Mouse (Mus musculus): ENCODE data around the gene Trim7.
"Not testable (repeated sequence)": the region's sequence is repeated elsewhere in the genome, so short reads cannot be mapped to it uniquely, and the experiment has no call there.

Gene Trim7

DNA sequence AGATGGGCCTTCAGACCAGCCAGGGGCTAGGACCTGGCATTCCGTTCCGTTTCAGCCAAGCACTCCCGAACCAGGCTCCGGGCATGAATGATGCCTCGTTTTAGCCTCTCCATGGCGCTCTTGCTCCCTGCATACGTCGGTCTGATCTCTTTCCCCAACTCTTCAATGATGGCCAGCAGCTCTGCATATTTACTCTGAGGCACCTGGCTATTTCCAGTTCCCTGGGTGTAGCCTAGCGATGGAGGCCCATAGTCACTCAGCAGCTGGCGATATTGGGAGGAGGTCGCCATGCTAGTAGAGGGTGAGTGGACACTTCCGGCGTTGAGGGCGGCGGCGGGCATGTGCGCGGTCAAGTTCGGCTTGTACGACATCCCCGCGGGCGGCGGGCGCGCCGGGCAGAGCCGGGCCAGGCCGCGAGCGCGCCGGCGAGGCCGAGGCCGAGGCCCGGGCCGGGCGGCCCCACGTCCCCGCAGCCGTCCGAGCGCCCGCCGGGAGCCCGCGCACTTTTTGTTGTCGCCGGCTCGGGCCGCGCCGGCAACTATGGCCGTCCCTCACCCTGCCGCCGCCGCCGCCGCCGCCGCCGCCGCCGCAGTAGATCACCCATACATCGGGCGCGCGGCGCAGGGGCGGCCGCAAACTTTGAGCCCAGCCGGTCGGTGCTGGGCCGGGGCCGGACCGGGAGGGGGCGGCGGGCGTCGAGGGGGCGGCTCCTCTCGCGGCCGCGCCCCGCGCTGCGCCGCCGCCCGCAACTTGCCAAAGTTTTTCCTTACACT, at the start of gene Trim7, which contains the start of gene Gm12184:
Trim7 (plus strand) TSS at position 162 of the 773 bp plus-strand sequence.
Gm12184 (minus strand) TSS at position 677 of the 773 bp plus-strand sequence.
- not testable (repeated sequence) for DNase-seq (ENCODE audit: low spot score in 2 of 2)

DNA sequence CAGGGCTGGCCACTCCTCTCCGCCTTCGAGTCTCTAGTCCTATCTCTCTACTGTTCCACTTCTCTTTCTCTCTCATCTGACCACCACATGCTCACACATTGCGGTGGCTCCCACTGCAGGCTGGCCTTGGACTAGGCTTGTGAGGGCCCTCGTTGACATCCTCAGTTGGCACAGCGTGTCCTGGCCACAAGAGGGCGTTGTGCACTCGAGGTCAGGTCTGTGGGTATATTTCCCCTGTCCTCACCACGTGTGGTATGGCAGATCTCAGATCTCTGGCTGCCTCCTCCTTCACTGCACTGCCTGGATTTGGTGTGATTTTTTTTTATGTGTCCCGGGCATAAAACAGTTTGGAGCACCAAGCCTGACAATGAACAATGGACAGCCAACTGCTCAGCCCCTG, 49.3 kb upstream of the Trim7 start:
- no peak for DNase-seq (ENCODE audit: low spot score in 2 of 2)

DNA sequence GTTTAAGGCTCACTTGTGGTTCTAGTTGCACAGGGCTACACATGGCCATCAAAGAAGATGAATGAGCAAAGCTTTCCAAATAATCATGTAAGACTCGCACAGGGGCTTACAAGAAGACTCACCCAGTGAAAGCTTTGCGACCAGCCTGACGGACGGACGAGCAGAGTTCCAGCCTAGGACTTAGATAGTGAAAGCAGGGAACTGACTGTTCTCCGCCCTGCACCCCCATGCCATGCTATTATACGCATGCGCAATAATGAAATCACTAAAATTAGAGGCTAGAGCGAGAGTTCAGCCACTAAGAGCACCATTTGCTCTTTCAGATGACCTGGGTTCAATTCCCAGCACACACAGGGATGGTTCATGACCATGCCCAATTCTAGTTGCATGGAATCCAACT, 48.6 kb upstream of the Trim7 start:
- no peak for DNase-seq (ENCODE audit: low spot score in 2 of 2)

DNA sequence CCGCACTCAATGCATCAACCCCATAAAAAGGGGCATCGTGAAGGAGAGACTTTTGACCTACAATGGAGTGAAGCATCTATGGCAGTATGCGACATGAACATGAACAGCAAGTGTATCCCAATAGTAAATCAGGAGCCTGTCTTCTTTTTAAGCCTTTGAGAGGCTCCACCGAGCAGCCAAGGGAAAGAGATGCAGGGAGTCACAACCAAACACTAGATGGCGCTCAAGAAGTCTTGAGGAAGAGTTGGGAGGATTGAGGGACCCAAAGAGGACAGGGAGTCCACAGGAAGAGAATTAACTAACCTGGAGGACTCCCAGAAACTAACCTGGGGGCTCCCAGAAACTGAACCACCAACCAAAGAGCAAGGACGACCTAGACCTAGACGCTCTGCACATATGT, 46.5 kb upstream of the Trim7 start:
- DNase-seq (ENCODE audit: low spot score in 2 of 2) = no peak

DNA sequence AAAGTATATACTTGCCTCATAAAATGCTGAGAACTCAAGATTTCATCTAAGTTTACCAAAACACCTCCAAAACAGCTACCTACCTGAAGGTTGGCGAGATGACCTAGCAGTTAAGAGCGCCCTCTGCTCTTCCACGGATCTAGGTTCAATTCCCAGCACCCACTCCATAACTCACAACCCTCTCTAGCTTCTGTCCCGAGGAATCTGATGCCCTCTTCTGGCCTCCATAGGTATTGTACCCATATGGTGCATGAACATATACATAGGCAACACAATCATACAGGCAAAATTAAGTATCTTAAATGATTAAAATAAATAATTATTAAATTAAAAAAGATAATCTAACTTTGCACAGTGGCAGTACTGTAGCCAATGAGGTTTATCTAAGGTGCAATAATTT, 43.7 kb upstream of the Trim7 start:
- DNase-seq (ENCODE audit: low spot score in 2 of 2) = no peak

DNA sequence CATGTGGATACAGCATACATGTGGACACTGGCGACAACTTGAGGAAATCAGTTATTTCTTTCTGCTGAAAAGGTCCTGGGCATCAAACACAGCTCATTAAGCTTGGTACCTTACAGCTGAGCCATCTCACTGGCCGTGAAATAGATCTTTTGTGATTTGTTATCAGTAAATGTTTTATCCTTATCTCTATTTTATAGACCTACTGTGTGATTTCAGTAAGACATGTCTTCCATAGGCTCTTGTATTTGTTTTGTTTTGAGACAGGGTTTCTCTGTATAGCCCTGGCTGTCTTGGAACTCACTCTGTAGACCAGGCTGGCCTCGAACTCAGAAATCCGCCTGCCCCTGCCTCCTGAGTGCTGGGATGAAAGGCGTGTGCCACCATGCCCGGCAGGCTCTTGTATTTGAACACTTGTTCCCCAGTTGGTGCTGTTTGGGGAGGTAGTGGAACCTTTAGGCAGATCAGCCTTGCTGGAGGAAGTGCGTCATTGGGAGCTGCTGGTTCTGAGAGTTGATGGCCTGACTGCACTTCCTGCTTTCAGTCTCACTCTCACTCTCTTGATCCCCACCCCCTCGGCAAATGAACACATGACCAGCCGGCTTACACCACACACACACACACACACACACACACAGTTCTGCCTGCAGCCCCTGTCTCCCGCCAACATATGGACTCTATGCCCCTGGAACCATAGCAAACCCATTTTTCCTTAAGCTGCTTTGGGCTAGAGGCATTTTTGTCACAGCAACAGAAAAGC, 38.3 kb upstream of the Trim7 start:
- no peak for DNase-seq (ENCODE audit: low spot score in 2 of 2)

DNA sequence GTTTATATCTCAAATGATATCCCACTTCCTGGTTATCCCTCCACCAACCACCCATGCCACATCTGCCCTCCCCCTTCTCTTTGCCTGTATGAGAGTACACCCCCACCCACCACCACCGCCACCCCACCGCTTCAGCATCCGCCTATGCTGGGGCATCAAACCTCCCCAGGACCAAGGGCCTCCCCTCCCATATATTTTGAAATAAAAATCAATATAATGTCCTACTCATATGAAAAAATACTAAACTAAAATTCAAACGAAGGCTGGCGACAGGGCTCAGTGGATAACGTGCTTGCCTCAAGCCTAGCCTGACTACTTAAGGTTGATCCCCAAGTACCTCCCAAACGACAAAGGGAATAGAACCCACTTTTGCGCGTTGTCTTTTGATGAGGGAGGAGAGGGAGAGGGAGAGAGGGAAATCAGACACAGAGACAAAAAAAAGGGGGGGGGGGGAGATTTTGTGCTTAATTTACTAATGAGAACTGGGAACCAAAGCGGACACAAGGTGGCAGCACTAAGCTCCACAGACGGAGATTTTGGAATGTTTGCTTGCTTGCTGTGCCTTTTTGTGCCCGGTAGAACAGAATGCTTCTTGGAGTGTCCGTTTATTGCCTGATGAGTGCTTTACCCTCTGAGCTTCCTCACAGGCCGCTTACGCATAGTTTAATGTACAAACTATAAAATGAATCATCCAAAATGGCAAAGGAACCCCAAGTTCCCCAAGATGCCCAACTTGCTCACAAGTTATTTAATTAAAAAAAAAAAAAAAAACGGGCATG, 37.4 kb upstream of the Trim7 start:
- DNase-seq (ENCODE audit: low spot score in 2 of 2) = peak; percentile 55 to 74

DNA sequence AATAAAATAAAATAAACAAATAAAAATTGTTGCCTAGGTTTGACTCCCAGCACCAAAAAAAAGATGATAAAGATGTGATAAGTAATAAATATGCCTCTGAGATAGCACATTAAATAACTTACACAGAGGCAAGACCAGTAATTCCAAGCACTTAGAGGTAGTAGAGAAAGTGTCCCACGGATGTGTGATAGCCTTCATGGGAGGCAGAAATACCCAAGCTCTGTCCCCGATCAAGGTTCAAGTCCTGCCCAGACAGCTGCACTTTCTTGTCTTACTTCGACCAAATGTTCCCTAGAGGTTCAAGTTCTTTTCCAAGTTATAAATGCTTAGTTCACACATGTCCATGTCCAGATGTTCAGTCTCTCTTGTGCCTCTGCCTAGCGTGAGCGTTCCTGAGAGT, 36.7 kb upstream of the Trim7 start:
- no peak for DNase-seq (ENCODE audit: low spot score in 2 of 2)

DNA sequence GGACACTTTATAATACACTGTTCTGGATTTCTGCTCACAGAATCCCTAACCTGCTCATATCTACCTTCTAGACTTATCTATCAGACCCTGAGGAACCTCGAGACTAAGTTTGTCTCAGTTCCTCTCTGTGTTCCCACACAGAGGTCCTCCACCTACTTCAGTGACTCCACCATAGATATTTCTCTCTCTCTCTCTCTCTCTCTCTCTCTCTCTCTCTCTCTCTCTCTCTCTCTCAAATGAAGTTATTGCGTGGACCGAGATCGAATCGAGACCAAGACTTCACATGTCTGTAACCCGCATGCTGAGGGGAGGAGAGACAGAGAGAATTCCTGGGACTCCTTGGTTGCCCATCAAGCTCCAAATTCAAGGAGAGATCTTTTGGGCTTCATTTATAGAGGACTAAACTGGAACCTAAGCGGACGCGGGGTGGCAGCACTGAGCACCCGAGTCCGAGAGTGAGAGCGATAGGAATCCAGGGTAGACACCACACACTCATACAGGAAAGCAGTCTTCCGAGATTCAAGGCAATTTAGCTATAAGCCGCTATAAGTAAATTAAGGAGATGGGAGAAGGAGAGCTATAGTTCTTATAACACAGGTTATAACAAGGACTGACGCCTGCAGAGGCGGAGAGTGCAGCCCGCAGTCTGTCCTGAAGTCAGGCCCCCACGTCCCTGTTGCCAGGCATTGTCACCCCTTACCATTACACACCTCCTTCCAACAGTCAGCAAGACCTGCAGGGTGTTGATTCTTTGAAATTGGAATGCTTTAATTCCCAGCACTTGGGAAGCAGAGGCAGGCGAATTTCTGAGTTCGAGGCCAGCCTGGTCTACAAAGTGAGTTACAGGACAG, 35.7 kb upstream of the Trim7 start:
- peak; percentile 78 to 85 for DNase-seq (ENCODE audit: low spot score in 2 of 2)

DNA sequence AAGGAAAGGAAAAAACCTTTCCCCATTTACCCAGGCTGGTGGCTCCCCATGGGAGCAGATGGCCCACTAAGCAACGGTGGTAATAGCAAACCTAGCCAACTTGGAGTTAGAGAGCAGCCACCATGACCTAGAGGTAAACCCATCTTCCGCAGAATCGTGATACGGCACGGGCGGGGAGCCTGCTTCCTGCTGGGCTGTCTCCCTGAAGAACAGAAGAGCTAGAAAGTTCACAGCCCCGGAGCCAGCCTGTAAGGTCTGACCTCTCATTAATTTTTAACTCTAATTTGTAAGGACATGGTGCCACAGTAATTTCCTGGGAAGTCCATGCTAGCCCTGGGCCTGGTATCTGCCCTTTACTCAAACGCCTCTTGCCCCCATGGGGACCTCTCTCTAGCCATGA, 35.0 kb upstream of the Trim7 start:
- no peak for DNase-seq (ENCODE audit: low spot score in 2 of 2)

DNA sequence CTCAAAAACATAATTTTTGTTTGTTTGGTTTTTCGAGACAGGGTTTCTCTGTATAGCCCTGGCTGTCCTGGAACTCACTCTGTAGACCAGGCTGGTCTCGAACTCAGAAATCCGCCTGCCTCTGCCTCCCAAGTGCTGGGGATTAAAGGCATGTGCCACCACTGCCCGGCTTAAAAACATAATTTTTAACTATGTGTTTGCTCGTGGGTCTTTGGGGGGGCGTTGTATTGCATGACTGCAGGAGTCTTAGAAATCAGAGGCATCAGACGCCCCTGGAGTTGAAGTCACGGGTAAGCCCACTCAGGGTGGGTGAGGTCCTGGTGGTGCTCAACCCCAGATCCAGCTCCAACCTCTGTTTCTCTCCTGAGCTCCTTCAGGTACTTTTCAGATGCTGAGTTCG, 34.0 kb upstream of the Trim7 start:
- not testable (repeated sequence) for DNase-seq (ENCODE audit: low spot score in 2 of 2)

DNA sequence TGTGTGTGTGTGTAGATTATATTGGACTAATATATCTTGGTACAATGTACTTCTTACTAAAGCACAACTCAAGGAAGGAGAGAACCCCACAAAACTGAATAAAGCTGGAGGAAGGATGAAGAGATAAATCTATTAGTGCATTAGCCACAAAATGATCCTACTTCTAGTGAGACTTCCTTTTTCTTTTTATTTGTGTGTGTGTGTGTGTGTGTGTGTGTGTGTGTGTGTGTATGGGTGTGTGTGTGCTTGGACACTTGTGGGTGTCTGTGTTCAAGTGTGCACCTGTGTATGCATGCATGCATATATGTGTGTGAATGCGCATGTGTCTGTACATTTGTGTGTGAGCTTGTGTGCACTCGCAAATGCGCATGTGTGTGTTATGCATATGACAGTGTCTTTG, 32.8 kb upstream of the Trim7 start:
- DNase-seq (ENCODE audit: low spot score in 2 of 2) = no peak

DNA sequence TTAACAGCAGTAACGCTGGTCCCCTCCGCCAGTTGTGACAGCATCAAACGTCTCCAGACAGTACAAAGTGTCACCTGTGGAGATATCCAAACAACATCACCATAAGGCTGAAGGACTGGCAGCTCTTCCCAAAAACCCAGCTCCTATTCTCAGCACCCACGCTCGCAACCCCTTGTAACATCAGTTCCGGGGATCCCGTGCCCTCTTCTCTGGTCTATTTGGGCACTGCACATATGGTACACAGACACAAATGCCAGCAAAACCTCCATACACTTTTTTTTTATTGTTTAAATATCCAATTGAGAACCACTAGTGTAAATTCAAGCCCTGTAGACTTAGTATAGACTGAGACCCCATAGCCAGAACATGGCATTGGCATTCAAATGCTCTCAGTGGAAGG, 30.7 kb upstream of the Trim7 start:
- no peak for DNase-seq (ENCODE audit: low spot score in 2 of 2)

DNA sequence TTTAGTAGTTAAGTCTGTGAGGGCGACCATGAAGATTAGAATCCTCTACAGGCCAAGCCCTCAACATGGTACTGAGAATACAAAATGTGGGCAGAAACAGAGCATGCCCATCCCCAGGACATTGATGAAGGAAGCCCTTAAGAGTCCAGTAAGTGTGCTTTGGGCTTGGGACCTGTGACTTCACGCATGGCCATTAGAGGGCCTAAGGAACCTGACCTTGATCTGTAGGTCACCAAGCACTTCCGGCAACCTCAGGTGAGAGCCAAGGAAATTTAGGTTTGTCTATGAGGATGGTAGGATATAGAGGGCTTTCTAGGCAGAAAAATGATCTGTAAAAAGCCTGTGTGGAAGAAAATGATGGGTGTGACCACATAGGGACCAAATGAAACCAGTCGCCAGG, 29.6 kb upstream of the Trim7 start:
- DNase-seq (ENCODE audit: low spot score in 2 of 2) = no peak

DNA sequence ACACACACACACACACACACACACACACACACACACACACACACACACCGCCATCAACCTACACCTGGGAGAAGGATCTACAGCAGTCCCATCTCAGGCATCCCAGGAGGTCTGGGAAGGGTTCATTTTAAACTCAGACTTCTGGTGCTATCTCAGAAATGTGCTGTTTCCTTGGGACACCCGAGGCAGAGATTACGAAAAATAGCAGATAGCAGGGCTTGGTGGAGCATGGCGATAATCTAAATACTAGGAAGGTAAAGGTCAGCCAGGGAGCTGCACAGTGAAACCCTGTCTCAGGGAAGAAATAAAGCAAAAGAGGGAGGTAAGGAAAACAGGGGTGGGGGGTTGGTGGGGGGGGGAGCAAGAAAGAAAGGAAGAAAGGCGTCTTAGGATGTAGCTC, 28.7 kb upstream of the Trim7 start:
- no peak for DNase-seq (ENCODE audit: low spot score in 2 of 2)

DNA sequence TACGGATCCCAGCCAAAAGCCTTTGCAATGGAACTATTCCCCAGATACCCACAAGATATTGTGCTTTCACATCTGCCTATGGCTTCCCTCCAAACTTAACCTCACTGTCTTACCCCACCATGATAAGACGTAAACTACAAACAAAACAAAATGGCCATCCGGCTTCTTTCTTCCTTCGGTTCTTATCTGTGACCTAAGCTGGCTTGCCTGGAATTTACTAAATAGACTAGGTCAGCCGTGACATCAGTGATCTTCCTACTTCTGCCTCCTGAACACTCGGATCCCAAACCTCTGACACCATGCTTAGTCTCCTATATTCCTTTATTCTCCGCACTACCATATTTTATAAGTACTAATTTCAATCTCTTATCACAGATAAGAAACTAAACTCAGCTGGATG, 27.6 kb upstream of the Trim7 start:
- DNase-seq (ENCODE audit: low spot score in 2 of 2) = no peak

DNA sequence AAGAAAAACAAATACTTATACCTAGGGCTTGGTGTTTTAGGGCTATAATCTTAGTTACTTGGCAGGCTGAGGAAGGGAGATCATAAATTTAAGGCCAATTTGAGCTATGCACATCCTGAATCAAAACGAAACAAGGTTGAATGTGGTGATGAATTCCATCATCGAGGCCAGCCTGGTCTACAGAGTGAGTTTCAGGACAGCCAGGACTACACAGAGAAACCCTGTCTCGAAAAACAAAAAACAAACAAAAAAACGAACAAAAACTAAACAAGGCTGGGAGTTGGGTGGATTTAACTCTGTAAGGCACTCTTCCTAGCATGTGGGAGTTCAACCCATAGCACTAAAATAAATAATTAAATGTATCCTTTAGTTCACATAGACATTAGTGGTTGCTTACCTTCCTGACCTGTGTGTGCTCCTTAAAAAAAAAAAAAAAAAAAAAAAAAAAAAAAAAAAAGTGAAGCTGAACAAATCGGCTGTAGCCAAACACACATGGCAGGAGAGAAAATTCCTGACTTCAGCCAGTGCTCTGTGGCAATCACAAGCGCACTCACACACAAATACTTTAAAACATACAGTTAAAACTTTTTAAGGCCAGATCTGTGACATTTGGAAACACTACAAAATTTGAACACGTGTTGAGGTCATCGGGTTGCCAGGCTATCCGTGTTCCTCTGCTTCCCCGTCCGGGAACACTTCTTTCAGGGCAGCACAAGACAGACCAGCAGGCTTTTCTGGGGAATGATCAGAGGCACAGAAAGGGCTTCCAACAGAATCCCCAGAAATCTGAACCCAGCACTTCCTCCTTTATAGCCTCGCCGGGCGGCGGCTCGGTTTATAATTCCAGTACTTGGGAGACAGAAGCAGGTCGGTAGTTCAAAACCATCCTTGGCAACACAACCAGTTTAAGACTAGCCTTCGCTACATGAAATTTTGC, 26.7 kb upstream of the Trim7 start:
- peak in 1 of 2 experiments; percentile 15 for DNase-seq (ENCODE audit: low spot score in 2 of 2)

DNA sequence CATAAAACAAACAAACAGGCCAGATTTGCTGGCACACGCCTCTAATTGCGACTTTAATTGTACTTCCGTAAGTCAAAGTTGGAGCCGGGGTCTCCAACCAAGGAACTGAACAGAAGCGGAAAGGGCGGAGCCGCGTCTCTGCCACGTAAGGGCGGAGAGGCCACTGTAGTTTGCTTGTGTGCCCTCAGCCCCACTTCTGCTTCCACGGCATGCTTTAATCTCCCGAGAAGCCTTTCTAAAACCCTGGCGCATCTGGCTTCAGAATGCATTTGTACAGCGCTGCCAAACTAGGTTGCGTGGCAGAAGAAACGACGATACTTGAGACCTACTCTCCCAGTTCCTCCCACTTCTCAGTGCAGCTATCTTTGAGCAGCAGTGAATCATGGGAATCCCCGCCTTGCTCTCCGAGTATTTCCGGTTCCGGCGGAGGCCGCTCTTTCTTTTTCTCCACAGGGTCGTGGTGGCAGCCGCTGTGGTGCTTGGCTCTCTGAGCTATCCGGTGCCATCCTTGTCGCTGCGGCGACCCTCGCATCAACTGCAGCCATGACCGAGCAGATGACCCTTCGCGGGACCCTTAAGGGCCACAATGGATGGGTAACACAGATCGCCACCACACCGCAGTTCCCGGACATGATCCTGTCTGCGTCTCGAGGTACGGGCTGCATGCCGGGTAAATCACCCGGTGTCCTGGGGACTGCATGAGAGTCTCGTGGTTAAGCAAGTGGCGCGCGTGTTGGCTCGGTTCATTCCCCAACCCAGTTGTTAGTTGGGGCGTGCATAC, 25.8 kb upstream of the Trim7 start, which contains the start of gene Rack1:
Rack1 (plus strand) TSS at position 412 of the 781 bp plus-strand sequence.
- DNase-seq (ENCODE audit: low spot score in 2 of 2) = peak; percentile 87

Measured in urinary bladder, postnatal 36 days (tissue).